Mouse (Mus musculus) C2C12 (cell line): ENCODE measurements around the gene Soga1. TPM values are rescaled to one million over a fixed set of nuclear protein-coding genes. Genes with fewer than 3 reads are reported as not detected.

Source experiments
- H3K27me3 ChIP-seq: one replicate; pipeline ENCODE4 v1.6.1; 2011; ENCODE audit not compliant: control insufficient read depth, insufficient read depth, insufficient read length
- H3K36me3 ChIP-seq: one replicate; pipeline ENCODE4 v1.6.1; 2011; ENCODE audit not compliant: control insufficient read depth, insufficient read depth
- H3K4me3 ChIP-seq: one replicate; pipeline ENCODE4 v1.5.1; 2011; ENCODE audit warnings: mild to moderate bottlenecking, control low read depth; ENCODE audit not compliant: poor library complexity, insufficient read depth, severe bottlenecking
- H3K79me2 ChIP-seq: one replicate; pipeline ENCODE4 v1.6.1; 2011; ENCODE audit not compliant: control insufficient read depth, insufficient read depth
- H3K79me3 ChIP-seq: one replicate; pipeline ENCODE4 v1.6.1; 2011; ENCODE audit warnings: low read depth, control low read depth
- H3ac ChIP-seq: one replicate; pipeline ENCODE3; 2011; ENCODE audit warnings: low read depth; ENCODE audit not compliant: control insufficient read depth, insufficient read length
- CEBPB ChIP-seq: IDR thresholded peaks from one replicate; pipeline ENCODE4 v1.6.1; 2011; ENCODE audit warnings: low read depth, mild to moderate bottlenecking, control low read depth, moderate library complexity
- CTCF ChIP-seq: IDR thresholded peaks from one replicate; pipeline ENCODE4 v1.5.1; 2011; ENCODE audit not compliant: control insufficient read depth, insufficient read depth, insufficient read length
- FOSL1 ChIP-seq: IDR thresholded peaks from one replicate; pipeline ENCODE4 v1.8.0; 2011; ENCODE audit warnings: mild to moderate bottlenecking, low read length; ENCODE audit not compliant: poor library complexity, insufficient read depth, severe bottlenecking
- MAX ChIP-seq: IDR thresholded peaks from one replicate; pipeline ENCODE4 v1.6.1; 2011; ENCODE audit warnings: mild to moderate bottlenecking, control low read depth
- MYOD1 ChIP-seq: IDR thresholded peaks from one replicate; pipeline ENCODE4 v1.6.1; 2011; ENCODE audit warnings: low read depth; ENCODE audit not compliant: control insufficient read depth, insufficient read length
- MYOG ChIP-seq: IDR thresholded peaks from one replicate; pipeline ENCODE4 v1.6.1; 2011; ENCODE audit not compliant: control insufficient read depth, insufficient read length; ENCODE audit errors: extremely low read depth
- USF1 ChIP-seq: IDR thresholded peaks from one replicate; pipeline ENCODE4 v1.6.1; 2011; ENCODE audit warnings: low read depth, mild to moderate bottlenecking, control low read depth, moderate library complexity
- polyA plus RNA-seq: library from polyadenylated mRNA; unstranded; fragments of >200 nt; fragmentation: generic; extraction: Trizol; gene quantifications from one replicate; pipeline ENCODE4 v1.2.1, GENCODE M21; 2012; ENCODE audit warnings: missing spikeins

Soga1 gene
- polyA plus RNA-seq, 1 experiment = 13.9 TPM

GRCm38 (mm10) chr2:157054816-157055215 lies 24.2 kb downstream of the Soga1 start:
- TF ChIP-seq CEBPB = no peak
- TF ChIP-seq USF1 = no peak
- no peak for TF ChIP-seq FOSL1
- no peak for TF ChIP-seq CTCF
- no peak for TF ChIP-seq MAX
- TF ChIP-seq MYOG = no peak
- no peak for TF ChIP-seq MYOD1
- Histone ChIP-seq H3K79me2 (peaks cover 19% of the 10 kb centered on the region), H3K79me3 (peaks cover 2% of the 10 kb centered on the region), H3K4me3 (no peak overlapping the region), H3K27me3 (no peaks in the 10 kb centered on the region), H3ac (no peak overlapping the region), H3K36me3 (peaks cover 43% of the 10 kb centered on the region)

GRCm38 (mm10) chr2:157054297-157054696 lies 24.8 kb downstream of the Soga1 start:
- Histone ChIP-seq H3K79me2 (peaks cover 23% of the 10 kb centered on the region), H3K4me3 (no peak overlapping the region), H3K79me3 (peaks cover 5% of the 10 kb centered on the region), H3K36me3 (peaks cover 41% of the 10 kb centered on the region), H3ac (no peak overlapping the region), H3K27me3 (no peaks in the 10 kb centered on the region)
- TF ChIP-seq MYOG = no peak
- TF ChIP-seq USF1 = no peak
- no peak for TF ChIP-seq MAX
- TF ChIP-seq MYOD1 = no peak
- TF ChIP-seq CTCF = no peak
- TF ChIP-seq CEBPB = no peak
- TF ChIP-seq FOSL1 = no peak

GRCm38 (mm10) chr2:157053787-157054186 lies 25.3 kb downstream of the Soga1 start:
- H3ac ChIP-seq = no peak overlapping the region
- H3K79me2 ChIP-seq = peaks cover 24% of the 10 kb centered on the region
- H3K27me3 ChIP-seq = no peaks in the 10 kb centered on the region
- H3K36me3 ChIP-seq = peaks cover 40% of the 10 kb centered on the region
- TF ChIP-seq CEBPB (no peak), CTCF (no peak), MAX (no peak), FOSL1 (no peak)
- H3K79me3 ChIP-seq = peaks cover 5% of the 10 kb centered on the region
- H3K4me3 ChIP-seq = no peak overlapping the region

GRCm38 (mm10) chr2:157053124-157053523 lies 25.9 kb downstream of the Soga1 start:
- peaks cover 44% of the 10 kb centered on the region for H3K36me3 ChIP-seq
- H3K79me2 ChIP-seq = peaks cover 24% of the 10 kb centered on the region
- H3K4me3 ChIP-seq = no peak overlapping the region
- no peak overlapping the region for H3ac ChIP-seq
- peaks cover 5% of the 10 kb centered on the region for H3K79me3 ChIP-seq
- TF ChIP-seq FOSL1 (no peak), CTCF (no peak), USF1 (no peak), MYOG (no peak), MYOD1 (no peak), CEBPB (no peak), MAX (no peak)
- H3K27me3 ChIP-seq = no peaks in the 10 kb centered on the region

- H3K4me3 ChIP-seq = no peak overlapping the region
- no peaks in the 10 kb centered on the region for H3K27me3 ChIP-seq
- TF ChIP-seq MYOG (no peak), MYOD1 (no peak), FOSL1 (no peak), MAX (no peak), USF1 (no peak), CTCF (no peak), CEBPB (no peak)
- peaks cover 24% of the 10 kb centered on the region for H3K79me2 ChIP-seq
- H3ac ChIP-seq = no peak overlapping the region
- peaks cover 4% of the 10 kb centered on the region for H3K79me3 ChIP-seq
- H3K36me3 ChIP-seq = peaks cover 48% of the 10 kb centered on the region
These were observed 26.6 kb downstream of the Soga1 start for GRCm38 (mm10) chr2:157052448-157052847.

- Histone ChIP-seq H3K4me3 (no peak overlapping the region), H3K27me3 (no peaks in the 10 kb centered on the region), H3K79me2 (peaks cover 34% of the 10 kb centered on the region), H3ac (no peak overlapping the region), H3K79me3 (peaks cover 4% of the 10 kb centered on the region), H3K36me3 (peaks cover 70% of the 10 kb centered on the region)
- TF ChIP-seq MYOG (no peak), MYOD1 (no peak), USF1 (no peak), CEBPB (no peak), CTCF (no peak), MAX (no peak), FOSL1 (no peak)
These were observed 29.2 kb downstream of the Soga1 start for GRCm38 (mm10) chr2:157049831-157050243.
